Mouse (Mus musculus) ES-E14 (cell line): ENCODE data around the gene Hoxc5. TPM values are rescaled to one million over a fixed set of nuclear protein-coding genes. Genes with fewer than 3 reads are reported as not detected.

Source experiments
- DNase-seq: peaks from one replicate; pipeline ENCODE4 v3.0.0-alpha.2; 2013; ENCODE audit warnings: low read depth, low spot score
- H3K27ac ChIP-seq: 2 replicates; pipeline ENCODE4 v1.5.1; 2012; ENCODE audit warnings: low read depth, mild to moderate bottlenecking, low read length, moderate library complexity, mixed read lengths; ENCODE audit not compliant: poor library complexity, insufficient read depth, severe bottlenecking
- H3K36me3 ChIP-seq: 2 replicates; pipeline ENCODE4 v1.6.1; 2012; ENCODE audit warnings: mild to moderate bottlenecking, low read length, moderate library complexity, mixed read lengths; ENCODE audit not compliant: control insufficient read depth, poor library complexity, insufficient read depth, severe bottlenecking
- H3K4me1 ChIP-seq, 2 experiments: fragments of 150-350 bp in 1 of 2; sonication (generic) in 1 of 2; 2 replicates each; pipeline ENCODE4 v1.6.1; 2012; ENCODE audit warnings: low read length in 2 of 2, mild to moderate bottlenecking in 1 of 2, mixed read lengths in 1 of 2; ENCODE audit not compliant: control insufficient read depth in 2 of 2, insufficient read depth in 2 of 2, poor library complexity in 1 of 2
- H3K4me3 ChIP-seq, 2 experiments: fragments of 150-350 bp in 1 of 2; sonication (generic) in 1 of 2; 2 replicates each; pipeline ENCODE4 v1.5.1; 2012; ENCODE audit warnings: low read length in 2 of 2, low read depth in 1 of 2, mild to moderate bottlenecking in 1 of 2, mixed read lengths in 1 of 2; ENCODE audit not compliant: insufficient read depth in 1 of 2, poor library complexity in 1 of 2, severe bottlenecking in 1 of 2
- H3K9ac ChIP-seq: 2 replicates; pipeline ENCODE4 v1.6.1; 2012; ENCODE audit warnings: low read depth, mild to moderate bottlenecking, low read length, mixed read lengths; ENCODE audit not compliant: poor library complexity, insufficient read depth, severe bottlenecking
- H3K9me3 ChIP-seq: fragments of 150-350 bp; sonication (generic); 2 replicates; pipeline ENCODE4 v1.6.1; 2012; ENCODE audit warnings: low read depth, mild to moderate bottlenecking, low read length; ENCODE audit not compliant: control insufficient read depth, insufficient read depth
- CHD2 ChIP-seq: IDR thresholded peaks from 2 replicates; pipeline ENCODE4 v1.6.1; 2014; ENCODE audit warnings: mild to moderate bottlenecking, low read depth, low read length, inconsistent platforms
- HCFC1 ChIP-seq: IDR thresholded peaks from 2 replicates; pipeline ENCODE4 v1.6.1; 2012; ENCODE audit warnings: low read length, inconsistent platforms, borderline replicate concordance; ENCODE audit not compliant: insufficient read depth
- MAFK ChIP-seq: IDR thresholded peaks from 2 replicates; pipeline ENCODE4 v1.6.1; 2014; ENCODE audit warnings: mild to moderate bottlenecking, low read depth, low read length, inconsistent platforms; ENCODE audit not compliant: insufficient read depth
- ZC3H11A ChIP-seq: IDR thresholded peaks from 2 replicates; pipeline ENCODE4 v1.6.1; 2012; ENCODE audit warnings: low read depth, mild to moderate bottlenecking, inconsistent platforms, low read length, borderline replicate concordance
- ZNF384 ChIP-seq: IDR thresholded peaks from 2 replicates; pipeline ENCODE4 v1.6.1; 2012; ENCODE audit warnings: low read depth, low read length, inconsistent platforms
- in situ Hi-C, 2 experiments: fragments of 600-800 bp; cut with MboI; formaldehyde crosslinking; loops; one replicate each; pipeline ENCODE4 v1.15.1; 2025; ENCODE audit warnings: low sequenced_read_pairs in 2 of 2, inconsistent platforms in 1 of 2; ENCODE audit not compliant: unreplicated experiment in 2 of 2
- total RNA-seq: library from RNA; depleted of rRNA; stranded (reverse); fragments of 300-350 nt; gene quantifications from 2 replicates; pipeline ENCODE4 v1.2.3, GENCODE M21; 2012

Hoxc5 gene
- total RNA-seq, 1 experiment, result 0.22 TPM

- H3K27ac ChIP-seq, result no peak overlapping the region
- in situ Hi-C loops, result no loop called here
- no peaks in the 10 kb centered on the region for H3K9me3 ChIP-seq
- no peaks in the 10 kb centered on the region for H3K36me3 ChIP-seq
- TF ChIP-seq HCFC1, result no peak
- no peak for TF ChIP-seq ZNF384
- no peak for TF ChIP-seq MAFK
- no peak for TF ChIP-seq ZC3H11A
- TF ChIP-seq CHD2, result no peak
- no peak for DNase-seq
- H3K4me3 ChIP-seq, result no peak overlapping the region
- H3K9ac ChIP-seq, result no peak overlapping the region
- no peaks in the 10 kb centered on the region for H3K4me1 ChIP-seq
Measured at GRCm38 (mm10) chr15:103053210-103053609, 86.0 kb downstream of the Hoxc5 start.

GRCm38 (mm10) chr15:103056396-103056795, 89.2 kb downstream of the Hoxc5 start:
- TF ChIP-seq MAFK (no peak), HCFC1 (no peak), ZNF384 (no peak), ZC3H11A (no peak), CHD2 (no peak)
- no peak for DNase-seq
- H3K9me3 ChIP-seq, result no peaks in the 10 kb centered on the region
- no peak overlapping the region for H3K4me3 ChIP-seq
- H3K36me3 ChIP-seq, result no peaks in the 10 kb centered on the region
- in situ Hi-C loops, result no loop called here
- no peaks in the 10 kb centered on the region; a peak in 1 of 4 replicates for H3K4me1 ChIP-seq
- H3K27ac ChIP-seq, result no peak overlapping the region
- H3K9ac ChIP-seq, result no peak overlapping the region

- H3K9me3 ChIP-seq, result no peaks in the 10 kb centered on the region
- H3K27ac ChIP-seq, result no peak overlapping the region
- TF ChIP-seq HCFC1, result no peak
- TF ChIP-seq CHD2, result no peak
- TF ChIP-seq ZNF384, result no peak
- no peak for TF ChIP-seq MAFK
- no peak for TF ChIP-seq ZC3H11A
- H3K9ac ChIP-seq, result no peak overlapping the region
- 0 out of 4 replicates have a peak overlapping the region, but pooled peaks of 1 of the 2 experiments have one; percentile 3 for H3K4me3 ChIP-seq
- DNase-seq, result no peak
- no peaks in the 10 kb centered on the region; a peak in 1 of 4 replicates for H3K4me1 ChIP-seq
- H3K36me3 ChIP-seq, result no peaks in the 10 kb centered on the region
- in situ Hi-C loops, result no loop called here
Measured at GRCm38 (mm10) chr15:103058715-103059114, 91.5 kb downstream of the Hoxc5 start.

- Histone ChIP-seq H3K27ac (no peak overlapping the region), H3K9me3 (no peaks in the 10 kb centered on the region), H3K4me1 (no peaks in the 10 kb centered on the region; a peak in 1 of 4 replicates), H3K36me3 (no peaks in the 10 kb centered on the region), H3K4me3 (no peak overlapping the region), H3K9ac (no peak overlapping the region)
- TF ChIP-seq MAFK (no peak), CHD2 (no peak), HCFC1 (no peak), ZNF384 (no peak), ZC3H11A (no peak)
- no peak for DNase-seq
- in situ Hi-C loops, result no loop called here
Measured at GRCm38 (mm10) chr15:103059393-103059992, 92.2 kb downstream of the Hoxc5 start.

GRCm38 (mm10) chr15:103060021-103060340, 92.7 kb downstream of the Hoxc5 start:
- DNase-seq, result no peak
- no peak overlapping the region for H3K4me3 ChIP-seq
- no peak overlapping the region for H3K27ac ChIP-seq
- TF ChIP-seq ZC3H11A (no peak), HCFC1 (no peak), ZNF384 (no peak), MAFK (no peak), CHD2 (no peak)
- no peaks in the 10 kb centered on the region for H3K9me3 ChIP-seq
- no peaks in the 10 kb centered on the region for H3K36me3 ChIP-seq
- H3K4me1 ChIP-seq, result no peaks in the 10 kb centered on the region; a peak in 1 of 4 replicates
- H3K9ac ChIP-seq, result no peak overlapping the region
- in situ Hi-C loops, result no loop called here
